Mouse (Mus musculus) brain, embryonic 14.5 days (tissue): ENCODE results near the gene Ccdc66.

Experiments used
- CTCF ChIP-seq: fragments of 200-500 bp; IDR thresholded peaks from 2 replicates; pipeline ENCODE4 v1.5.1; 2012; ENCODE audit warnings: inconsistent platforms, mild to moderate bottlenecking, moderate library complexity, borderline replicate concordance; ENCODE audit not compliant: insufficient read depth, insufficient read length; ENCODE audit errors: extremely low read depth
- POLR2A ChIP-seq: fragments of 200-500 bp; IDR thresholded peaks from 2 replicates; pipeline ENCODE4 v1.6.1; 2012; ENCODE audit warnings: mild to moderate bottlenecking, inconsistent platforms, borderline replicate concordance; ENCODE audit not compliant: poor library complexity, insufficient read depth, insufficient read length, severe bottlenecking; ENCODE audit errors: extremely low read depth

DNA sequence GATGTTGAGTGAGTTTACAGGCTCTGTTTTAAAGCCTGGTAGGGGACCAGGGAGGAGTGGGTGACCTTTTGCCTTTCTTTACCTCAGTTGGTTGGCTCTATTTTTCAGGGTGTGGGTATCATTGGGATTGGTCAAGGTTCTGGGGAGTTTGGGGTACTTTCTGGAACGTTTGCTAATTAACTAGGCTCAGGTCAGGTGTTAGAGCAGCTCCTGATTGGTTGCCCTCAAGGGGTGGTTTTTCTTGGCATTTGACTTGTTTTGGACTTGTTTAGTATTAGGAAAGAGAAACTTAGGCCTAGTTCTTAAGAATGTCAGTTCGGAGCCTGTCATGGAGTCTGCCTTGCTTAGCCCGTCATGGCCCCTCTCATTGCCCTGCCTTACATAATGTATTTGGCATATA, 71.4 kb downstream of the Ccdc66 start:
- TF ChIP-seq CTCF (no peak), POLR2A (no peak)
